Mouse (Mus musculus): ENCODE results near the gene Rbpj.
A peak's percentile ranks its signal among the peaks of the same experiment; 100 is the strongest.

The Rbpj gene

DNA sequence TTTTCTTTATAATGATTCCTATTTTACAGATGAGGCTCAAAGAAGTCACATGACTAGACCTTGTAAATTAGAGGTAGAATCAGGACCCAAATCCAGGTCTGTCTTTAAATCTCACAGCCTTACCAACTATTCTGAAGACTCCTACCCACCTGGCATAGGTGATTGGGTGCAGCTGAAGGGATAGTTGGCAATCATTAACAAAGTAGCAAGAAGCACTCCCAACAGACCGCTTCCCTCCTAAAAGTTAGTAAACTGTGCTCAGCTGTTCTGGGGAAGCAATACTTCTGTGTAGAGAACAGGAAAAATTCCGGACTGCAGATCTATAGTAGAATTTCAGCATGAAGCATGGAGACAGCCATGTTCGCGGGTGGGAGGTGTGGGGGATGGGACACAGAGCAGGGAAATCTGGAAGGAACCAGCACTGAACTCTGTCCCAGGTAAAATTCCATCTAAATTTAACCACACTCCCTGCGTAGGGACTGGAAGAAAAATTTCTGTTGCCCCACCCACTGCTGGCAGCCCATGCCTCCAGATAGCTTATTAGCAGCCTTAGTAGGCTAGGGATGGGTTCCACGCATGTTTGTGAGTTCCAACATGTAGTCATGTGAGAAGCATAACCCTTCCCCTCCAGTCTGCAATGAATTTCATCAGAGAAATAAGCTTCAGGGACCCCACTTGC is 3.3 kb downstream of the Rbpj start:
- DNase-seq (ENCODE audit: low spot score), result no peak

DNA sequence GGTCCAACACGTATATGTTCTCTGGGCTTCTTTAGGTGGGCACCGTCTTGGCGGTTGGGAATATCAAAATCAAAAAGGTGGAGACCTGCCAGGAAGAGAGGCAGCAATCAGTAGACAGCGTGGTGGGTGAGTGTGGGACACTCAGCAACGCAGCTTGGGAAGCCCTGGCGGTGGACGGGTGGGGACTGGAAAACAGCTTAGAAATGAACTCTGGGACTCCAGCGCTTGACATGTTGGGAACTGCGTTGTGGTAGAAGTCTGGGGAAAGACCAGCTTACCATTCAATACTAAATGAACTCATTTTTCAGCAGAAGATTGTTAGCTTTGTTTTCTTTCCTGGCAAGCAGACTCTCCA is 3.8 kb downstream of the Rbpj start:
- no peak for DNase-seq (ENCODE audit: low spot score)

DNA sequence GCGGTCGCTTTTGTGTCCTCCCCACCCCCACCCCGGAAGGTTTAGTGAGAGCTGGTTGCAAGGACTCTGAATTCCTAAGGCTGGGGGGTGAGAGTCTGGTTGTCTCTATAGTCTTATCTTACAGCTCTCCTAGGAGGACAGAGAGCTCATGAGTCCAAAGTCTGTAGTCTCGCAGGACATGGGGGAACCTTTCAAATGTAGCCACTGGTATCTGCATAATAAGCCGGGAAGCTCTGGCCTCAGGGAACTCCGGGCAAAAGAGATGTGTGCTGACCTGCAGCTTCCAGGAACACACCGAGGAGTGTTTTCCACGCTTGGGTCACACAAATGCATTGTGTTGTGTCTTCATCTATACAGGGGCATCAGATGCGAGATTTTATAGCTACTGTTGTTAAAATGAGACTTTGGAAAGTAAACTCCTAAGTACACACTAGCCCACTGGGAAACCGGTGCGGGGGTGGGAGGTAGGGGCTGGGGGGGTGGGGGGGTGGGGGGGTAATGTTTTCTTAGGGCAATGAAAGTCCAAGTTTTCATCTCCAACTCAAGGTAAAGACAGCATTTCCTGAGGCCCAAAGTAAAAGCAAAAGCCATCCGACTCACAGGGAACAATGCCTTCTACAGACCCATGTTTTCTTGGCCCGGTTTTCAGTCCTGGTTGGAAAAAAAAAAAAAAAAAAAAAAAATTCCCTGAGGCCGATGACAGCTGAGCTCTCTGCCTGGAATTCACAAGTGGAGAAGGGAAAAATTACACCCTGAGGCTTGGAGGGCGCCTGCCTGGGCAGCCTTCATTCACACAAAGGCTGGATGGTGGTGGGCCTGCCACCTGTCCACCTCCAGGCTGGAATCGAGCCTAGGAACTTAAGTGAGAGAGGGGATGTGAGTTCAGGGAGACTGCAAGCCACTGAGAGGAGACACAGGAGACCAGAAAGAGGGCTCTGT is 4.5 kb downstream of the Rbpj start:
- no peak for DNase-seq (ENCODE audit: low spot score)

GRCm38 (mm10) chr5:53472485-53472884 is 6.5 kb downstream of the Rbpj start:
- no peak for DNase-seq (ENCODE audit: low spot score)

GRCm38 (mm10) chr5:53479161-53479560 is 13.2 kb downstream of the Rbpj start:
- DNase-seq (ENCODE audit: low spot score), result no peak

DNA sequence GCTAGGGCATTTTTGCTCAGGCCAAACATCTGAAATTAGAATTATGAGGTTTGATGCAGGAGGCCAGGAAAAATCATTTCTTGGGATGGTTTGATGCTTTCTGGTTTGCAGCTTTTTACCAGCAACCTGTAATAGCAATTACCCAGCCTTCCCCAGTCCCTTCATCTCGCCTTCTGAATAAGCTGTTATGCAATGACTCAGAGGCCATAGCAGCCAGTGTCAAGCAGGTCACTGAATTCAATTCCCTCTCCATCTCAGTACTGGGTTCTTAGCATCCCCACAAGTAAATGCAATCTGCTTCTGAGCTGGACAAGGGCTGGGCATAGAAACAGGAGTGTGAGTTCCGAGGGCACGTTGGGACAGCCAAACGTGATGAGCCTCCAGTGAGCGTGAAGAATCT is 13.9 kb downstream of the Rbpj start:
- no peak for DNase-seq (ENCODE audit: low spot score)

DNA sequence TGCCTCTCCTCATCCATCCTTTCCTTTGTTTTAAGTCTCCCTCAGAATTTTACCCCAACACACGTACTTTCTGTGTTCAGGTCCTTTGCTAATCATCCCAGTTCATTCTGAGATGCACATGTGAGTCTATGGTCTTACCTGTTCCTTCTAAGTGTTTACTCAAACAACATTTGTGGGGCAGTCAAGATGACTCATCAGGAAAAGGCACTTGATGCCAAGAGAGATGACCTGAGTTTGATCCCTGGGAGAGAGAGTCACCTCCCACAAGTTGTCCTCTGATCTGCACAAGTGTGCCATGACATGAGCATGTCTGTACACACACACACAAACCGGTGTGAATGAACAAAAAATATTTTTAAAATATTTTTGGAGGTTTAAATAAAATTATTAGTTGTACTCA is 15.1 kb downstream of the Rbpj start:
- DNase-seq (ENCODE audit: low spot score), result no peak

- no peak for DNase-seq (ENCODE audit: low spot score)
Observed at GRCm38 (mm10) chr5:53485069-53485628, 19.2 kb downstream of the Rbpj start.

- DNase-seq (ENCODE audit: low spot score), result no peak
Observed at GRCm38 (mm10) chr5:53485934-53486475, 20.1 kb downstream of the Rbpj start.

DNA sequence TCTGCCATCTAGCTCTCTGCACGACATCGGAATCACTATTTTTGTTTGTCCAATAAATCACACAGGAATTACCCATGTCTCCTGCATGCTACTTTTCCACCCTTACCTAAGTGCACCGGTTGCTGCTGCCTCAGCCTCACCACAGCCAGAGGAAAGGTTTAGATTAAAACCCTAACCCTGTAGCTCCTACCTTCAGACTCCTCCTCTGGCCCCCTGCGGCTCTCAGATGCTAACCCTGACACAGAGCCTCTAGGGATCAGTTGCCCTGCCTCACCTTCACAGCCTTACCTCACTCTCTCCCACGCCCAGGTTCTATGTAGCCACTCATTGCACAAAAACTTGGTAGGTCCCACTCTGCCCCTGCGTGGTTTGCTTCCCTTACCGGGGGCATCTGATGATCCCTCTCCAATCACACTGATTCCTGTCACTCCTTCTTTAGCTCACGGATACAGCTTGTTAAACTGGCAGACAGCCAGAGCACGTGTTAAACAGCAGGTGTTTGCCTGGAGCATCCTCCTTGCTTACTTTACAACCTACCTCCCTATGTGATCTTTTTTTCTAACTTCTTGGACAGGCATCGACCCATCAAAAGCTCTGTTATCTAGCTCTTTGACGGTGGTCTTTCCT is 21.1 kb downstream of the Rbpj start:
- no peak for DNase-seq (ENCODE audit: low spot score)

DNA sequence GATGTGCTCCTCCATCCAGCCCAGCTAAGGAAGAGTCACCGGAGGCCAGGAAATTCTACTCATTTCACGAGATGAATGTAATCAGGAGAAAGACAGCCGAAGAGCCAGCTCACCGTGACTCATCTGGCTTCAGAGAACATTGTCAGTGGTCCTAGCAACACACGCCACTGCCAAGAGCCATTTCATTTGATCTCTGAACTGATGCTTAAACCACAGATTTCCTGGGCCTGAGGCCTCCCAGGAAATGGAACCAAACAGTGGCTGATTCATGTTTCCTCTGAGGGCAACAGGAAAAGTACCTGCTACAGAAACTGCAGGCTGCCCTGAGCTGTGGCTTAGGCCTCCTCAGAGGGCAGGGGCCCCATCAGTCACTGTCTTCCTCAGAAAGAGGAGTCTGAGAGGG is 24.7 kb downstream of the Rbpj start:
- no peak for DNase-seq (ENCODE audit: low spot score)

DNA sequence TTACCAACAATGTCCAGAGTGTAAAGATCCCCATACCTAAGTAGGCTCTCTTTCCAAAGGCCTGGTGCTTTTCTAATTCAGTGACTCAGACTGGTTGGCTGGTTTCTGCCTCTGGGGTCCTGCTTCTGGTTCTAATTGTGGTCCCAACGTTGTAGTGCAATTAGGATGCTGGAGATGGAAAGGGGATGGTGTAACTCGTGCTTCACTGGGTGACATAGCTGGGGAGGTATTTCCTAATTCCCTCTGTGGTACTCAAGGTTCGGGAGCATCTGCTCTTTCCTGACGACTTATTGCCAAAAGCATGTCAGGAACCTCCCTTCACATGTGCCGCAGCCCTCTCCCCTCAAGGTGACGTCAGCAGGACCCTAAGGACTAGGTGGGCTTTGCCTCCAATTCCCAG is 27.8 kb downstream of the Rbpj start:
- DNase-seq (ENCODE audit: low spot score), result no peak

- peak; percentile 21 for DNase-seq (ENCODE audit: low spot score)
Observed at GRCm38 (mm10) chr5:53494536-53495159, 28.7 kb downstream of the Rbpj start.

- DNase-seq (ENCODE audit: low spot score), result no peak
Observed at GRCm38 (mm10) chr5:53496846-53497549, 31.0 kb downstream of the Rbpj start.

- no peak for DNase-seq (ENCODE audit: low spot score)
Observed at GRCm38 (mm10) chr5:53499571-53499970, 33.6 kb downstream of the Rbpj start.

DNA sequence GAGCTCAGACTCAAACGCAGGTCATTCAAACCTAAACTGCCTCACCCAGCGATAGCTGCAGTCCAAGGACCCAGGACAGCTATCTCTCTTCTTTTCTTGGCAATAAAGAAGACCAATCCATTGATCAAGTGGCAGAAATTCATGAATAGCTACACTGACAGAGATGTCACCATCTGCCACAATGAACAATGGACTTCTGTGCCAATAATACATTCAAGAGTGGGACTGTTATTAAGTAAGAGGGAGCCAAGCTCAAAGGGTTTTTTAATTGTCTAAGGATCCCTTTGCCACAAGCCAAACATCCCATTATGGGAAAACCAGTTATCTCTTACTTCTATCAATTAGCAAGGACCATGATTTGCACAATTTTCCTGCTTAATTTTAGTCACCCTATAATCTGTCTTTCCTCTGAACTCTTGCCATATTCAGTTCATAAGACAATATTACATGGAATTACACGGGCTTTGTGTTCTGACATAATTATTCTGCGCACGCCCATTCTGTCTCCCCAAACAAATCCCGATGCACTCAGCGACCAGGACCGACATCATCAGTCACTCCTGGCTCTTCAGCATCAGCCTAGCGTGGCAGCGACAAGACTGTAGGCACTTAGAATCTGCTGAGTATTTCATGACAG is 34.7 kb downstream of the Rbpj start:
- DNase-seq (ENCODE audit: low spot score), result no peak

DNA sequence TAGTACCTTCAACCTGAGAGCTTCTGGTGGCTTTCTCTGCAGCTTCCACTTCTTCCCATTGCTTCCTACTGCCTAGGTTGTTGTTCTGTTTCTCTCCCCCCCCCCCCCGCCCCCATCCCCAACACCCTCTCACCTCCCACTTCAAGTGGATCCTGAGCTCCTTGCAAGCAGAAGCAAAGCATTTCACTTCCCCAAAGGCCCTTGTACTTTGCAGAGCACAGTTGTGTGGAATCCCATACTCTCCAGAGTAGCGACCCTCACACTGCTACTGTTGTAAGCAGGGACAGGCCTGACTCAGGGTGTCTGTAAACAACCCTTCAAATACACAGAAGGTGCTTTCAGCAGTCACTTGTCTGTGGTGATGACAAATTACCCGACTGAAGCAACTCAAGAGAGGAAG is 37.3 kb downstream of the Rbpj start:
- DNase-seq (ENCODE audit: low spot score), result no peak

DNA sequence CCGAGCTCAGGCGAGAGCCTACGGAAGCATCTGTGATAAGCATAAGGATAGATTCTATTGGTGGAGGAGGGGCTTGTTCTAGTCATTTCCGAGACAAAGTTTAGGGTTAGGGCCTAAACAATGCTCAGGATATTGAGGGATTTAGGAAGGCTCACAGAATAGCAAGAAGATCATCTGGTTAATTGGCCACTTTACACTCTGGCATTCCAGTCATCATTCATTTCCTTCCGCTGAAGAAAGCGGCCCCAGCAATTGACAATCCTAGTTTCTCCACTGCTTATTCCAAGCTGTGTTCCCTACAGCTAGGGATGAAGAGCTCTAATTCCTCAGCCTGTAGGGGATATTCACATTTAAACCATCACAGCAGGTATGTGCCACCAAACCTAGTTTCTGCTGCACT is 39.8 kb downstream of the Rbpj start:
- no peak for DNase-seq (ENCODE audit: low spot score)

- no peak for DNase-seq (ENCODE audit: low spot score)
Observed at GRCm38 (mm10) chr5:53507371-53507770, 41.4 kb downstream of the Rbpj start.

GRCm38 (mm10) chr5:53509465-53509864 is 43.5 kb downstream of the Rbpj start:
- no peak for DNase-seq (ENCODE audit: low spot score)

GRCm38 (mm10) chr5:53509927-53510326 is 44.0 kb downstream of the Rbpj start:
- no peak for DNase-seq (ENCODE audit: low spot score)
